Mouse (Mus musculus) ES-E14 (cell line): ENCODE measurements around the gene Fbxo36.

Source experiments
- CHD2 ChIP-seq: IDR thresholded peaks from 2 replicates; pipeline ENCODE4 v1.6.1; 2014; ENCODE audit warnings: mild to moderate bottlenecking, low read depth, low read length, inconsistent platforms
- HCFC1 ChIP-seq: IDR thresholded peaks from 2 replicates; pipeline ENCODE4 v1.6.1; 2012; ENCODE audit warnings: low read length, inconsistent platforms, borderline replicate concordance; ENCODE audit not compliant: insufficient read depth
- MAFK ChIP-seq: IDR thresholded peaks from 2 replicates; pipeline ENCODE4 v1.6.1; 2014; ENCODE audit warnings: mild to moderate bottlenecking, low read depth, low read length, inconsistent platforms; ENCODE audit not compliant: insufficient read depth
- ZNF384 ChIP-seq: IDR thresholded peaks from 2 replicates; pipeline ENCODE4 v1.6.1; 2012; ENCODE audit warnings: low read depth, low read length, inconsistent platforms

- TF ChIP-seq CHD2 = no peak
- TF ChIP-seq ZNF384 = no peak
- no peak for TF ChIP-seq HCFC1
- no peak for TF ChIP-seq MAFK
Observed at GRCm38 (mm10) chr1:84883889-84884288, 44.2 kb downstream of the Fbxo36 start.
